Mouse (Mus musculus): ENCODE results near the gene Pi16. TPM values are rescaled to one million over a fixed set of nuclear protein-coding genes. Genes with fewer than 3 reads are reported as not detected.

Pi16 gene
- polyA plus RNA-seq, 1 experiment: 4.3 TPM

DNA sequence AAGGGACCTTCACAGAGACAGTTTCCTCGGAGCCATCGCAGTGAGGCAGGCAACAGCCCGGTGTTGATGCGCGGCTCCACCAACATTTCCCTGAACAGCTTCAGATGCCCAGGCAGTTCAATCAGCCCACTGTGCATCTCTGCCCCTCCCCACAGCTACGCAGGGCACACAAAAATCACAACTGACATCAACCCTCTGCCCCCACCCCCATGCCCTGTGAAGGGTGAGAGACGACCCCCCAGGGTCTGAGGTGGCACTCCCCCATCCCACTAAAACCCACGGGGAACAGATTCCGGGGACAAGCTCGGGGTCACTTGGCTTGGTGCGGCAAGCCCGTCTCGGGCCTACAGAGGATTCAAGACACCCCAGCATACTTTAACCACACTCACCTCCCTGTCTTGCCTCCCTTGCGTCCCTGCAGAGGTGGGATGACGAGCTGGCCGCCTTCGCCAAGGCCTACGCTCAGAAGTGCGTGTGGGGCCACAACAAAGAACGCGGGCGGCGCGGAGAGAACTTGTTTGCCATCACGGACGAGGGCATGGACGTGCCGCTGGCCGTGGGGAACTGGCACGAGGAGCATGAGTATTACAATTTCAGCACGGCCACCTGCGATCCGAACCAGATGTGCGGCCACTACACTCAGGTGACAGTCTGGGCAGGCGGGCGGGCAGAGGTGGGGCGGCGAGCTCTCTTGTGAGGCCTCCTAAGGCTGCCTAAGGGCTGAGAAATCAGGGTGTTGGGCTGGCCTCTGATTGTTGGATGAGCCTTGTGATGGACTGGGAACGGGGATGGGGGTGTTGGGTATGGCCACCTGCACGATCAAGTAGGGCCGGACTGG is 4.5 kb downstream of the Pi16 start:
- TF ChIP-seq CTCF (IDR thresholded peaks at IDR 0.05; ENCODE audit: control insufficient read depth, insufficient read depth, insufficient replicate concordance, low read depth, low read length) (no peak), POLR2A (IDR thresholded peaks at IDR 0.05; ENCODE audit: control insufficient read depth, low read depth, low read length) (no peak)

DNA sequence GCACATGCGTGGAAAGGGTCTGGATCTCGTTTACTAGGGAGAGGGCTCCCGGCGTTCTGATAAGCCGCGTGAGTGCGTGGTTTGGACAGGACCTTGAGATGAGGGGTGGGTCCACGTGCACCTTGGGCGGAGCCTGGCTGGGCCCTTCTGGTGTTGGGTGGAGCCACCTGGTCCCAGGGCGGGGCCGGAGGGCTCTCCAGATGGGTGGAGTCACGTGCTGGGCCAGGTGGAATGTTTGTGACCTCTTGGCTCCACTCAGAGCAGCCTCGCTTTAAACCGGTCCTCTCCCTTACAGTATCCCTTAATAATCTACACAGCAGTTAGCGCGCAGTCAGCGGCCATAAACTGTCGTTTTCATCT is 5.1 kb downstream of the Pi16 start:
- TF ChIP-seq CTCF (IDR thresholded peaks at IDR 0.05; ENCODE audit: control insufficient read depth, insufficient read depth, insufficient replicate concordance, low read depth, low read length): no peak
- TF ChIP-seq POLR2A (IDR thresholded peaks at IDR 0.05; ENCODE audit: control insufficient read depth, low read depth, low read length): no peak
- Histone ChIP-seq H3K36me3 (ENCODE audit: control insufficient read depth, insufficient read depth, low read length) (no peaks in the 10 kb centered on the region), H3K27me3 (ENCODE audit: control insufficient read depth, insufficient read depth, low read length) (peaks cover 2% of the 10 kb centered on the region; the same call in 1 of the 2 replicates), H3K4me1 (ENCODE audit: control insufficient read depth, insufficient read depth, low read length) (peaks cover 51% of the 10 kb centered on the region), H3K27ac (ENCODE audit: control insufficient read depth, insufficient read depth, low read depth, low read length) (no peak overlapping the region), H3K4me3 (ENCODE audit: control insufficient read depth, low read depth, low read length) (peak overlapping the region; percentile 16)

More for the DNA sequence above, 4.5 kb downstream of the Pi16 start:
- H3K4me3 ChIP-seq (ENCODE audit: control insufficient read depth, low read depth, low read length): peak overlapping the region; percentile 16
- peaks cover 46% of the 10 kb centered on the region for H3K4me1 ChIP-seq (ENCODE audit: control insufficient read depth, insufficient read depth, low read length)
- peaks cover 2% of the 10 kb centered on the region; the same call in 1 of the 2 replicates for H3K27me3 ChIP-seq (ENCODE audit: control insufficient read depth, insufficient read depth, low read length)
- no peaks in the 10 kb centered on the region for H3K36me3 ChIP-seq (ENCODE audit: control insufficient read depth, insufficient read depth, low read length)
- H3K27ac ChIP-seq (ENCODE audit: control insufficient read depth, insufficient read depth, low read depth, low read length): no peak overlapping the region

DNA sequence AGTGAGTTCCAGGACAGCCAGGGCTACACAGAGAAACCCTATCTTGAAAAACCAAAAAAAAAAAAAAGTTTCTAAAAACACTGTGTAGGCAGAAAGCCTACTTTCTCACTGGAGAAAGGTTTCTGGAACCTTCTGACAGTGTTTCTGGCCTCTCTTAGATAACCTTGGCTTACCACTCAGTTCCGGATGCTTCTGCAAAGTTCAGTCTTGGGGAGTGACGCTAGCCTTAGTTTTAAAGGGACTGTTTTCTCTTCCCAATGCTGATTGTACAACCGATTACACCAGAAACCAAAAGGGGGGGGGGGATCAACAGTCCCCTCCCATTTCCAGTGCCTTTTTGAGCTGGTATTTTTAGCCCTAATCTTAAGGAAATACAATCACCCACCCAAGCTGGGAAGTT is 6.1 kb downstream of the Pi16 start:
- Histone ChIP-seq H3K36me3 (ENCODE audit: control insufficient read depth, insufficient read depth, low read length) (no peaks in the 10 kb centered on the region), H3K27me3 (ENCODE audit: control insufficient read depth, insufficient read depth, low read length) (peaks cover 2% of the 10 kb centered on the region; the same call in 1 of the 2 replicates), H3K4me1 (ENCODE audit: control insufficient read depth, insufficient read depth, low read length) (peaks cover 58% of the 10 kb centered on the region), H3K27ac (ENCODE audit: control insufficient read depth, insufficient read depth, low read depth, low read length) (no peak overlapping the region), H3K4me3 (ENCODE audit: control insufficient read depth, low read depth, low read length) (no peak overlapping the region)
- TF ChIP-seq CTCF (IDR thresholded peaks at IDR 0.05; ENCODE audit: control insufficient read depth, insufficient read depth, insufficient replicate concordance, low read depth, low read length) (no peak), POLR2A (IDR thresholded peaks at IDR 0.05; ENCODE audit: control insufficient read depth, low read depth, low read length) (no peak)

DNA sequence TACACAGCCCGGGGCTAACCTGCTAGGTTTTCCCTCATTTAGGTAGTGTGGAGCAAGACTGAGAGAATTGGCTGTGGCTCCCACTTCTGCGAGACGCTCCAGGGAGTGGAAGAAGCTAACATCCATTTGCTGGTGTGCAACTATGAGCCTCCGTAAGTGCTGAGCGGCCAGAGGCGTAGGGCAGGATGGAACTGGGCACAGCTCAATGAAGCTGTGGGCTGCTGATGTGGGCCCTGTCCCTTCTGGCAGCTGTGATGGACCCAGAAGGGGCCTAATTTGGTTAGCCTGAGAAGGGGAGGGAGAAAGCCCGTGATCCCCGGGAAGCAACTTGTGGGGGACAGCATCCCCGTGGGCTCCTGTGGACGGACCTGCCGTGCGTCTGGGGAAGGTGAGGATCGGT is 8.4 kb downstream of the Pi16 start:
- Histone ChIP-seq H3K4me1 (ENCODE audit: control insufficient read depth, insufficient read depth, low read length) (peaks cover 52% of the 10 kb centered on the region), H3K27ac (ENCODE audit: control insufficient read depth, insufficient read depth, low read depth, low read length) (no peak overlapping the region), H3K27me3 (ENCODE audit: control insufficient read depth, insufficient read depth, low read length) (peaks cover 2% of the 10 kb centered on the region; the same call in 1 of the 2 replicates), H3K36me3 (ENCODE audit: control insufficient read depth, insufficient read depth, low read length) (no peaks in the 10 kb centered on the region), H3K4me3 (ENCODE audit: control insufficient read depth, low read depth, low read length) (peak overlapping the region; percentile 72)
- TF ChIP-seq POLR2A (IDR thresholded peaks at IDR 0.05; ENCODE audit: control insufficient read depth, low read depth, low read length): no peak
- TF ChIP-seq CTCF (IDR thresholded peaks at IDR 0.05; ENCODE audit: control insufficient read depth, insufficient read depth, insufficient replicate concordance, low read depth, low read length): no peak

DNA sequence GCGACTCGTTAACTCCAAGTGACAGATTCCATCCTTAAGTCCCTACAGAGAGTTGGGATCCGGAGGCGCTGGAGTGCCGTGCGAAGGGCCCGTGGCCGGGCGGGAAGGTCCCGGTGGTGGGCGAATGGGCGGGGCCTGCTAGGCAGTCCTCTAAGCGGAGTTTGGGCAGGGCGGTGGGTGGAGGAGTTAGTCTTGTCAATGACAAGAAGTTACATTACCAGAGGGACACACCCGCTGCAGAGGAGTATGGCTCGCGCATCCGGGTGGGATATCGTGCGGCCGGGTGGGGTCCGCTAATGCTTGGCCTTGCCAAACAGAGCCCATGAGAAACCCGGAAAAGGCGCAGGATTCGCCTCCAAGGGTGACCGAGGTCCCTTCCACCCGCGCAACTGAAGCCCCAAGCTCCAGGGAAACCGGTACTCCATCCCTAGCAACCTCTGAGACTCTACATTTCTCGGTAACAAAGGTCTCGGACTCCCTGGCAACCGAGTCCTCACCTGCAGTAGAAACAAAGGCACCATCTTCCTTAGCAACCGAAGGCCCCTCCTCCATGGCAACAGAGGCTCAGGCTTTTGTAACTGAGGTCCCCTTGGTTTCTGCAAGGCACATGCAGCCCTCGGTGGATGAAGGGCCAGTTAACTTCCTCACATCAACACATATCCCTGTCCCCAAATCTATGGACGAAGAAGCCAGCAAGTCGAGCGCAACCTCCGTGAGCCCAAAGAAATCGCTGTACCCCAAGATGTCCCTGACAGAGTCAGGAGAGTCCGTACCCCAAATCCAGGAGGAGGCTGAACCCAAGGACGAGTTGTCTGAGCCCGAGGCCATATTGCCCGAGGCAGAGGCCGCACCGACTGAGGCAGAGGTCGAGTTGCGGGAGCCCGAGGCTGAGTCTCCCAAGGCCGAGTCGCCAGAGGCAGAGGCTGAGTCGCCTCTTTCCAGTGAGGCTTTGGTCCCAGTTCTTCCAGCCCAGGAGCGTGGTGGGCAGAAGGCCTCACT is 9.3 kb downstream of the Pi16 start:
- H3K36me3 ChIP-seq (ENCODE audit: control insufficient read depth, insufficient read depth, low read length): no peaks in the 10 kb centered on the region
- H3K4me1 ChIP-seq (ENCODE audit: control insufficient read depth, insufficient read depth, low read length): peaks cover 44% of the 10 kb centered on the region
- no peak for TF ChIP-seq CTCF (IDR thresholded peaks at IDR 0.05; ENCODE audit: control insufficient read depth, insufficient read depth, insufficient replicate concordance, low read depth, low read length)
- no peak; the same call in 1 of the 2 replicates for TF ChIP-seq POLR2A (IDR thresholded peaks at IDR 0.05; ENCODE audit: control insufficient read depth, low read depth, low read length)
- H3K4me3 ChIP-seq (ENCODE audit: control insufficient read depth, low read depth, low read length): peak overlapping the region; percentile 72
- no peak overlapping the region for H3K27ac ChIP-seq (ENCODE audit: control insufficient read depth, insufficient read depth, low read depth, low read length)
- peaks cover 2% of the 10 kb centered on the region; the same call in 1 of the 2 replicates for H3K27me3 ChIP-seq (ENCODE audit: control insufficient read depth, insufficient read depth, low read length)

DNA sequence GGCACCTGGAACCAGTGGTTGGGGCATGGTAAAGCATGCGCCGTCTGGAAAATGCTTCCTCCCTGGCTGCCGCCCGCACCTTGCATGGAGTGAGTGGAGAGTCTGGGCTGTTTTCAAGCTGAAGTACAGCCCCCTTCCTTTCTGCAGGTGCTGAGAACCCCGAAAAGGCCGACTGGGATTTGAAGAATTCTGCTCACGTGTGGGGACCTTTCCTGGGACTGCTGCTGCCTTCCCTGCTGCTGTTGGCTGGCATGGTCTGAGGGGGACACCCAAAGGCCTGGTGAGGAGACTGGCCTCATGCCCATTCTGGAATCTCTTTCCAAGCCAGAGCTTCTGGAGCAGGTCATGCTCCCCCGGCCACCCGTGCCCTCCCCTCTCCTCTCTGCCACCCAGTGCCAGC is 10.2 kb downstream of the Pi16 start:
- Histone ChIP-seq H3K4me1 (ENCODE audit: control insufficient read depth, insufficient read depth, low read length) (peaks cover 36% of the 10 kb centered on the region), H3K36me3 (ENCODE audit: control insufficient read depth, insufficient read depth, low read length) (no peaks in the 10 kb centered on the region), H3K27ac (ENCODE audit: control insufficient read depth, insufficient read depth, low read depth, low read length) (no peak overlapping the region), H3K27me3 (ENCODE audit: control insufficient read depth, insufficient read depth, low read length) (peaks cover 2% of the 10 kb centered on the region; the same call in 1 of the 2 replicates), H3K4me3 (ENCODE audit: control insufficient read depth, low read depth, low read length) (peak overlapping the region; percentile 72)
- TF ChIP-seq CTCF (IDR thresholded peaks at IDR 0.05; ENCODE audit: control insufficient read depth, insufficient read depth, insufficient replicate concordance, low read depth, low read length) (no peak), POLR2A (IDR thresholded peaks at IDR 0.05; ENCODE audit: control insufficient read depth, low read depth, low read length) (no peak)

DNA sequence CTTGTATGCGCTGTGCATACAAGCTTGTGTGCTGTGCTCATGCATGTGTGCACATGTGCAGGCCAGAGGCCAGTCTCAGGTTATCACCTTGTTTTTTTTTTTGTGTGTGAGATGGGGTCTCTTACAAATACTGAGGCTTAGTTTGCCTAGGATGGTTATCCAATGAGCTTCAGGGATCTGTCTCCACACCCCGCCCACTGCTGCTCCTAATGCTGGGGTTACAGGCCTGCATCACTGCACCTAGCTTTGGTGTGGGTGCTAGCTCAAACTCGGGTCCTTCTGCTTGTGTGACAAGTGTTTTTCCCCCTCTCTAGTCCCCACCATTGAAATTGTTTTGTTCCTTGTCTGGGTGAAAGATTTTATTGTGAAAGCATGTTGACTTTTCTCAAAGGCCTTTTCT is 12.7 kb downstream of the Pi16 start:
- TF ChIP-seq POLR2A (IDR thresholded peaks at IDR 0.05; ENCODE audit: control insufficient read depth, low read depth, low read length) (no peak), CTCF (IDR thresholded peaks at IDR 0.05; ENCODE audit: control insufficient read depth, insufficient read depth, insufficient replicate concordance, low read depth, low read length) (no peak)
- H3K36me3 ChIP-seq (ENCODE audit: control insufficient read depth, insufficient read depth, low read length): no peaks in the 10 kb centered on the region
- no peak overlapping the region for H3K4me3 ChIP-seq (ENCODE audit: control insufficient read depth, low read depth, low read length)
- no peak overlapping the region for H3K27ac ChIP-seq (ENCODE audit: control insufficient read depth, insufficient read depth, low read depth, low read length)
- peaks cover 29% of the 10 kb centered on the region for H3K4me1 ChIP-seq (ENCODE audit: control insufficient read depth, insufficient read depth, low read length)
- peaks cover 2% of the 10 kb centered on the region; the same call in 1 of the 2 replicates for H3K27me3 ChIP-seq (ENCODE audit: control insufficient read depth, insufficient read depth, low read length)
